Mouse (Mus musculus) midbrain, embryonic 11.5 days (tissue): ENCODE measurements around the gene Fthl17b. TPM values are rescaled to one million over a fixed set of nuclear protein-coding genes. Genes with fewer than 3 reads are reported as not detected.

ENCODE experiments used
- polyA plus RNA-seq: library from polyadenylated mRNA; unstranded; fragments of >200 nt; fragmentation: Nextera tagmentation; extraction: Ambion mirVana; gene quantifications from 2 replicates; pipeline ENCODE4 v1.2.1, GENCODE M21; 2014

The Fthl17b gene
- polyA plus RNA-seq, 1 experiment from 2014 or later: not detected

Other genes starting within 250 kb of the Fthl17b start
- not detected in 2 replicates for gene Ssx9, start 214.5 kb downstream of the Fthl17b start, polyA plus RNA-seq
- not detected in 2 replicates for gene Ssxb5, start 159.3 kb downstream of the Fthl17b start, polyA plus RNA-seq
- gene Gm6592, start 119.0 kb downstream of the Fthl17b start, polyA plus RNA-seq: not detected in 2 replicates
- gene Gm5751, start 88.7 kb downstream of the Fthl17b start, polyA plus RNA-seq: not detected in 2 replicates
- gene B630019K06Rik, start 70.6 kb downstream of the Fthl17b start, polyA plus RNA-seq: 8.1 and 9.7 TPM in 2 replicates
- gene Fthl17c, start 13.6 kb upstream of the Fthl17b start, polyA plus RNA-seq: not detected in 2 replicates
- not detected in 2 replicates for gene Fthl17d, start 23.8 kb upstream of the Fthl17b start, polyA plus RNA-seq
- gene Fthl17e, start 70.5 kb upstream of the Fthl17b start, polyA plus RNA-seq: not detected in 2 replicates
- not detected in 2 replicates for gene Fthl17f, start 100.0 kb upstream of the Fthl17b start, polyA plus RNA-seq
- not detected in 2 replicates for gene 4930402K13Rik, start 141.6 kb upstream of the Fthl17b start, polyA plus RNA-seq
- gene Lancl3, start 236.9 kb upstream of the Fthl17b start, polyA plus RNA-seq: 0.66 and 0.90 TPM in 2 replicates